Mouse (Mus musculus): ENCODE data around the gene Sgms1. TPM values are rescaled to one million over a fixed set of nuclear protein-coding genes. Genes with fewer than 3 reads are reported as not detected.

The Sgms1 gene
- polyA plus RNA-seq, 1 experiment = 8.5 TPM

DNA sequence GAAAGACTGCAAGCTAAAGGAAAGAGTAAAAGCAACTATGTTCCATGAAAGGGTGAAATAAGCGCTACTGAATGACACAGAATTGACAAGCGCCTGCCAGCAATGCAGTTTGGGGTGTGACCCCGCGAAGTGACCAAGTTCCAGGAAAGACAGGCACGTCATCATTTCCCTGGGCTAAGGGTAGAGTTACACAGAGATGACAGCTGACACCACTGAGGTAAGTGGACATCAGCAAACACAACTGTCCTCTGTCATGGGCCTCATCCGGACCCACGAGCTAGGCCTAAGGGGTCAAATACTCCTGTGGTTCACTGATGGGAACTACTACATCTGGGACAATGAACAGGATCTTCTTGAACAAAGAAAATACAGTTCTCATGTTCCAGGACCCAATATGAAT is 136.5 kb downstream of the Sgms1 start:
- Histone ChIP-seq H3K4me3 (no peak overlapping the region), H3K79me2 (ENCODE audit: control insufficient read depth, insufficient read depth) (no peaks in the 10 kb centered on the region), H3K27me3 (ENCODE audit: control insufficient read depth, insufficient read depth, insufficient read length) (no peaks in the 10 kb centered on the region), H3ac (ENCODE audit: control insufficient read depth, insufficient read length) (no peak overlapping the region), H3K4me2 (ENCODE audit: low read depth) (no peak overlapping the region), H3K36me3 (ENCODE audit: control insufficient read depth, insufficient read depth) (no peaks in the 10 kb centered on the region)
- TF ChIP-seq POLR2A (IDR thresholded peaks at IDR 0.05; ENCODE audit: insufficient read length, low read depth) = no peak
- TF ChIP-seq MYOG (IDR thresholded peaks at IDR 0.05; ENCODE audit: control insufficient read depth in 1 of 3, insufficient read depth in 1 of 3, insufficient read length in 2 of 3, low read depth in 2 of 3) = peak in 1 of 3 experiments; percentile 62
- TF ChIP-seq E2F4 (IDR thresholded peaks at IDR 0.05; ENCODE audit: insufficient read depth) = no peak
- TF ChIP-seq TCF3 (IDR thresholded peaks at IDR 0.05; ENCODE audit: insufficient read length, low read depth) = no peak
- no peak for TF ChIP-seq SRF (IDR thresholded peaks at IDR 0.05; ENCODE audit: control insufficient read depth, insufficient read length, low read depth)
- peak in 1 of 3 experiments; percentile 43 for TF ChIP-seq MYOD1 (IDR thresholded peaks at IDR 0.05; ENCODE audit: control insufficient read depth in 1 of 3, insufficient read length in 2 of 3, low read depth in 2 of 3)

DNA sequence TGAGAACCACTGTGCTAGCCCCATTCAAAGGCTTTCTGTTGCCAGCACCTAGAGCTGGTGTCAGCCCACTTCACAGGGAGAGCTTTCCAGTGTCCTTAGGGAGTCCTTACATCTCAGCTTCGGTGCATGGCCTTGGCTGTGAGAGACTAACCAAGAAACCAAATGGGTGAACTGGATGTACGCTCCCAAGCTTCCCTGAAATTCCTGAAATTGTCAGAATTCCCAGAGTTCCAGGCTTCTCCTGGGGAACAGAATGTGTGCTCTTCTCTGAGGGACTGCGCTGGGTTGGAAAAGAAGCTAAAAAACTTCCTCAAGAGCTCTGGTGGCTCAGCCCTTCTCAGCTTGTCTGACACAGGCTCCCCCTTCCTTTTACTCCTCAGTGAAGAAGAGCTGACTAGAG is 137.1 kb downstream of the Sgms1 start:
- Histone ChIP-seq H3K4me3 (no peak overlapping the region), H3K79me2 (ENCODE audit: control insufficient read depth, insufficient read depth) (no peaks in the 10 kb centered on the region), H3ac (ENCODE audit: control insufficient read depth, insufficient read length) (no peak overlapping the region), H3K36me3 (ENCODE audit: control insufficient read depth, insufficient read depth) (no peaks in the 10 kb centered on the region), H3K27me3 (ENCODE audit: control insufficient read depth, insufficient read depth, insufficient read length) (no peaks in the 10 kb centered on the region), H3K4me2 (ENCODE audit: low read depth) (no peak overlapping the region)
- TF ChIP-seq MAX (IDR thresholded peaks at IDR 0.05; ENCODE audit: low read depth) (no peak), POLR2AphosphoS2 (IDR thresholded peaks at IDR 0.05; ENCODE audit: insufficient read length, low read depth) (no peak), SRF (IDR thresholded peaks at IDR 0.05; ENCODE audit: control insufficient read depth, insufficient read length, low read depth) (no peak), TCF3 (IDR thresholded peaks at IDR 0.05; ENCODE audit: insufficient read length, low read depth) (no peak), E2F4 (IDR thresholded peaks at IDR 0.05; ENCODE audit: insufficient read depth) (no peak), CEBPB (IDR thresholded peaks at IDR 0.05; ENCODE audit: insufficient read depth, poor library complexity, severe bottlenecking) (no peak), USF1 (IDR thresholded peaks at IDR 0.05; ENCODE audit: low read depth) (no peak), MYOD1 (IDR thresholded peaks at IDR 0.05; ENCODE audit: control insufficient read depth in 1 of 3, insufficient read length in 2 of 3, low read depth in 2 of 3) (no peak), TCF12 (IDR thresholded peaks at IDR 0.05; ENCODE audit: insufficient read depth, poor library complexity, severe bottlenecking) (no peak), REST (IDR thresholded peaks at IDR 0.05; ENCODE audit: insufficient read depth, insufficient read length) (no peak), MYOG (IDR thresholded peaks at IDR 0.05; ENCODE audit: control insufficient read depth in 1 of 3, insufficient read depth in 1 of 3, insufficient read length in 2 of 3, low read depth in 2 of 3) (no peak), POLR2A (IDR thresholded peaks at IDR 0.05; ENCODE audit: insufficient read length, low read depth) (no peak)

DNA sequence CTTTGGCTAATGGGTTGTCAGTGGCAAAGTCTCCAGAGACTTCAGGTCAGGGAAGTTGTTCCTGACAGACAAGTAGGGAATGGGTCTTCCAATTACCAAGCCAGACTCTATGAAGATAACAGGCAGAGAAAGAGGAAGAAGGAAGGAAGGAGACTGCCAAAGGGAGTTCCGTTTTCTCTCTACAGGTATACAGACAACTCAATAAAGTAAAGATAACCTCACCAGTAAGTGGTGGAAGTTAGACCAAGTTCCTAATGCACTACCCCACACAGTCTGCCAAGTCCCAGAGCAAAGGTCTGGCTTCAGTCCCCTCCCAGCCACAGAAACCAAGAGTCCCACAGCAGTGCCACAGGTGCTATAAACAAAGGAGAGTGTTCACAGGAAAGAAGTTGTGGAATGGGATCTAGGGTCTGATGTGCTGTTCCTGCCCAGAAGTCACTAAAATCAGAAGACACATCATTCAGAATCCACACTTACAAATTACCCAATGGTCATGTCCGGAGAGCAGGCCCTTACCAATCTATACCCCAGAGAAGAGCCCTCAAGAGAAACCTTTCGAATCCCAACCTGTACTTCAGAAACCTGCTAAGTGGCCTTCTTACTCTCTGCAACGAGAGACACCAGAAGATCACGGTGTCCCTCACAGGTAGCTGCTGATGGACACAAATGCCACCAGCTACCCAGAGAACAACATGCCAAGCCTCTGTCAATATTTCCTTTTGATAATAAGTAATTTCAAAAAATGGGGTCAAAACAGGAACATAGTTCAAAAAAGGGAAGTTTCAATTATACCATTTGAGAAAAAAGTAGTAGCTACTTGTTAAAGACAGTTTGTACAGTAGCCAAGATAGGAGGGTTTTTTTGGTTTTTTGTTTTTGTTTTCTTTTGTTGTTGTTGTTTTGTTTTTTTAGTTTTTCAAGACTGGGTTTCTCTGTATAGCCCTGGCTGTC is 140.1 kb downstream of the Sgms1 start:
- Histone ChIP-seq H3K4me2 (ENCODE audit: low read depth) (no peak overlapping the region), H3K79me2 (ENCODE audit: control insufficient read depth, insufficient read depth) (no peaks in the 10 kb centered on the region), H3K27me3 (ENCODE audit: control insufficient read depth, insufficient read depth, insufficient read length) (no peaks in the 10 kb centered on the region), H3K36me3 (ENCODE audit: control insufficient read depth, insufficient read depth) (no peaks in the 10 kb centered on the region), H3K4me3 (no peak overlapping the region), H3ac (ENCODE audit: control insufficient read depth, insufficient read length) (no peak overlapping the region)
- no peak for TF ChIP-seq MAX (IDR thresholded peaks at IDR 0.05; ENCODE audit: low read depth)
- no peak for TF ChIP-seq POLR2A (IDR thresholded peaks at IDR 0.05; ENCODE audit: insufficient read length, low read depth)
- TF ChIP-seq CEBPB (IDR thresholded peaks at IDR 0.05; ENCODE audit: insufficient read depth, poor library complexity, severe bottlenecking) = no peak
- no peak for TF ChIP-seq MYOD1 (IDR thresholded peaks at IDR 0.05; ENCODE audit: control insufficient read depth in 1 of 3, insufficient read length in 2 of 3, low read depth in 2 of 3)
- no peak for TF ChIP-seq REST (IDR thresholded peaks at IDR 0.05; ENCODE audit: insufficient read depth, insufficient read length)
- TF ChIP-seq E2F4 (IDR thresholded peaks at IDR 0.05; ENCODE audit: insufficient read depth) = no peak
- no peak for TF ChIP-seq POLR2AphosphoS2 (IDR thresholded peaks at IDR 0.05; ENCODE audit: insufficient read length, low read depth)
- TF ChIP-seq TCF3 (IDR thresholded peaks at IDR 0.05; ENCODE audit: insufficient read length, low read depth) = no peak
- TF ChIP-seq MYOG (IDR thresholded peaks at IDR 0.05; ENCODE audit: control insufficient read depth in 1 of 3, insufficient read depth in 1 of 3, insufficient read length in 2 of 3, low read depth in 2 of 3) = no peak
- no peak for TF ChIP-seq TCF12 (IDR thresholded peaks at IDR 0.05; ENCODE audit: insufficient read depth, poor library complexity, severe bottlenecking)
- TF ChIP-seq SRF (IDR thresholded peaks at IDR 0.05; ENCODE audit: control insufficient read depth, insufficient read length, low read depth) = no peak
- no peak for TF ChIP-seq USF1 (IDR thresholded peaks at IDR 0.05; ENCODE audit: low read depth)

DNA sequence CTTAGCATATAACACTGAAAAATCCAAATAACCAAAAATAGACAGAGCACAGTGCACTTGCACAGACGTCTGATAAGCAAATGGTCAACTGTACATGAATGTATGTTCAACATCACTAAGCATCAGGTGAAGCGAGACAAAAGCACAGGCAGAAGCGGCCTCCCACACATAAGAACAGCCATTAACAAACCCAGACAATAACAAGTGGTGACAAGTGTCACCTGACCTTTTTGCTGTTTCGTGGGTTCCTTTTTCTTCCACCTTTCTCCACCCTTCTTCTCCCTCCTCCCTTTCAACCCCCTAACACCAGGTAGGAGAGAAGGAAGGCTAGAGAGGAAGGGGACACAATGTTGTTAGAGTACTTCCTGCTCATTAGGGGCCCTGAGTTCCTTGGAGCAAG is 144.6 kb downstream of the Sgms1 start:
- H3K4me2 ChIP-seq (ENCODE audit: low read depth) = no peak overlapping the region
- no peak overlapping the region for H3ac ChIP-seq (ENCODE audit: control insufficient read depth, insufficient read length)
- TF ChIP-seq E2F4 (IDR thresholded peaks at IDR 0.05; ENCODE audit: insufficient read depth) = no peak
- no peaks in the 10 kb centered on the region for H3K27me3 ChIP-seq (ENCODE audit: control insufficient read depth, insufficient read depth, insufficient read length)
- no peak overlapping the region for H3K4me3 ChIP-seq
- H3K79me2 ChIP-seq (ENCODE audit: control insufficient read depth, insufficient read depth) = no peaks in the 10 kb centered on the region
- no peaks in the 10 kb centered on the region for H3K36me3 ChIP-seq (ENCODE audit: control insufficient read depth, insufficient read depth)

DNA sequence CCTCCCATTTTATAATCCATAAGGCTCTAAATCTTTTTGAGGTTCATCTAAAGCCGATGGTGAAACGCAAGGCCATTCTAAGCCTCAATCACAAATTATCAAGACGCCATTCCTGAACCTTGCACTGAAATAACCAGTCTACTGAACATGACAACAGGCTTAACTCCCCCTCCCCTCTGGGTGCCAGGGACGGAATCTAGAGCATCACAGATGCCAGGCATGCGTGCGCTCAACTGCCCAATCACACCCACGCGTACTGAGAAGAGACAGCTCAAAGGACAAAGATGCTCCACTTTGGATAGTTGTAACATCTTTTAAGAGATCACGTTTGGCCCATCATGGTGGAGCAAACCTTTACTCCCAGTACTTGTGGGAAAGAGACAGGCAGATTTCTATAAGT is 146.3 kb downstream of the Sgms1 start:
- H3ac ChIP-seq (ENCODE audit: control insufficient read depth, insufficient read length) = no peak overlapping the region
- no peaks in the 10 kb centered on the region for H3K79me2 ChIP-seq (ENCODE audit: control insufficient read depth, insufficient read depth)
- H3K27me3 ChIP-seq (ENCODE audit: control insufficient read depth, insufficient read depth, insufficient read length) = no peaks in the 10 kb centered on the region
- TF ChIP-seq REST (IDR thresholded peaks at IDR 0.05; ENCODE audit: insufficient read depth, insufficient read length) (no peak), SRF (IDR thresholded peaks at IDR 0.05; ENCODE audit: control insufficient read depth, insufficient read length, low read depth) (no peak), CEBPB (IDR thresholded peaks at IDR 0.05; ENCODE audit: insufficient read depth, poor library complexity, severe bottlenecking) (no peak), POLR2A (IDR thresholded peaks at IDR 0.05; ENCODE audit: insufficient read length, low read depth) (no peak), TCF3 (IDR thresholded peaks at IDR 0.05; ENCODE audit: insufficient read length, low read depth) (no peak), USF1 (IDR thresholded peaks at IDR 0.05; ENCODE audit: low read depth) (no peak)
- no peak overlapping the region for H3K4me3 ChIP-seq
- H3K4me2 ChIP-seq (ENCODE audit: low read depth) = no peak overlapping the region
- no peaks in the 10 kb centered on the region for H3K36me3 ChIP-seq (ENCODE audit: control insufficient read depth, insufficient read depth)

Measured in myocyte (in vitro differentiated cells).